ENCODE assay signal across 8 mouse cellular contexts in the genomic region with DNA sequence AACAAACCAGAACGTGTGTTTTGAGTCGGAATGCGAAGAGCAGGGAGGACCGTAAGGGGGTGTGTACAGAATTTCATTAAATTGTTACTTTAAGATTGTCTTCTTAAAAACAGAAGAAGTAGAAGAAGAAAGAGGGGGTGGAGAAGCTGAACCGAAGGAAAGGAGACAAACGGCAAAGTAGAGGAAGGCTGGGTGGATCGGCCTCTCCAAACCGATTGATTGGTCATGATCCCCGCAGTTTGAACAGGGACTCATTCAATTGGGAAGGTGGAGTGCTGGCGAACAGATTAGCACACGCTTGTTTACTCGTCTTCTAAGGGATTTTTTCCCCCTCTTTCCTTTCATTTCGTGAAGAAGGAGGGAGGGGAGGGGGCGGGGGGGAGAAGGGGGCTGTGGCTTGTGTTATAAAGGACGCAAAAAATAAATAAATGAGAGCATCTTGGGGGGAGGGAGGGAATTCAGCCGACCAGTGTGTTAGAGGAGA. TPM values are rescaled to one million over a fixed set of nuclear protein-coding genes. Genes with fewer than 3 reads are reported as not detected.
DNase-seq lines count a peak whose midpoint lies in the region; ATAC-seq and TF ChIP-seq lines count a peak whose summit lies in the region.

A gene (plus strand): TSS at position 434 of the 484 bp plus-strand sequence.

- H3K9me3 ChIP-seq in intestine, embryonic 14.5 days (ENCODE audit: control insufficient read depth, low read length), result no peaks in the 10 kb centered on the region
- H3K9me3 ChIP-seq in neural tube, embryonic 12.5 days, result no peaks in the 10 kb centered on the region

- peak within 1 kb of the TSS; percentile 44 for H3K4me3 ChIP-seq in left cerebral cortex, adult 2 months
- H3K4me3 ChIP-seq in intestine, embryonic 14.5 days (ENCODE audit: low read depth, low read length), result peak within 1 kb of the TSS; percentile 43
- peak within 1 kb of the TSS; percentile 57 for H3K4me3 ChIP-seq in neural tube, embryonic 12.5 days

- intact Hi-C loops in left cerebral cortex, adult 2 months (cut with DNase I), result loop anchor here (2.0 to 5.0 kb wide), 2 partner anchors 373 to 464 kb away; no protein-coding TSS in a partner anchor
- intact Hi-C loops in left cerebral cortex, postnatal 10 days (cut with DNase I), result loop anchor here (5.0 to 10.0 kb wide), 2 partner anchors 461 to 591 kb away; no protein-coding TSS in a partner anchor

- WGBS in intestine, embryonic 14.5 days, result under 1% methylated on average over 16 of the region's 16 CpGs
- 1% methylated on average over 16 of the region's 16 CpGs for WGBS in neural tube, embryonic 12.5 days

- H3K36me3 ChIP-seq in intestine, embryonic 14.5 days (ENCODE audit: control insufficient read depth, insufficient read depth, low read length), result no peaks in the 10 kb centered on the region
- no peaks in the 10 kb centered on the region for H3K36me3 ChIP-seq in neural tube, embryonic 12.5 days

- peak within 1 kb of the TSS; percentile 44; the same call in 1 of the 2 replicates for H3K9ac ChIP-seq in intestine, embryonic 14.5 days (ENCODE audit: low read length)
- peak within 1 kb of the TSS; percentile 52 for H3K9ac ChIP-seq in neural tube, embryonic 12.5 days

- no peak for DNase-seq in left cerebral cortex, adult 2 months (ENCODE audit: extremely low spot score in 1 of 2, low spot score in 2 of 2)
- DNase-seq in left cerebral cortex, postnatal 10 days (ENCODE audit: extremely low spot score in 1 of 2, low spot score in 2 of 2), result no peak
- peak; percentile 47 for DNase-seq in embryo, embryonic 9.5 days (ENCODE audit: extremely low spot score)
- DNase-seq in intestine, embryonic 14.5 days (ENCODE audit: low spot score), result no peak
- DNase-seq in frontal cortex, postnatal 36 days (ENCODE audit: low spot score in 2 of 2), result no peak
- no peak for DNase-seq in left cerebral cortex, adult 9 months (ENCODE audit: low spot score in 2 of 2)
- no peak for DNase-seq in frontal cortex, postnatal 14 days (ENCODE audit: low spot score in 2 of 2)

- H3K27me3 ChIP-seq in intestine, embryonic 14.5 days (replicated peaks; ENCODE audit: control insufficient read depth, insufficient read depth, low read length), result peaks cover 32% of the 10 kb centered on the region
- H3K27me3 ChIP-seq in neural tube, embryonic 12.5 days (replicated peaks), result peaks cover 27% of the 10 kb centered on the region

- H3K4me1 ChIP-seq in intestine, embryonic 14.5 days (replicated peaks; ENCODE audit: control insufficient read depth, insufficient read depth, low read length), result peaks cover 10% of the 10 kb centered on the region; the same call in 1 of the 2 replicates
- H3K4me1 ChIP-seq in neural tube, embryonic 12.5 days, result peaks cover 21% of the 10 kb centered on the region; the same call in 1 of the 2 replicates

- no peak for TF ChIP-seq CTCF in left cerebral cortex, adult 2 months (IDR thresholded peaks at IDR 0.05)

- H3K4me2 ChIP-seq in intestine, embryonic 14.5 days (ENCODE audit: low read length), result peak within 1 kb of the TSS; percentile 86
- H3K4me2 ChIP-seq in neural tube, embryonic 12.5 days (replicated peaks), result peak within 1 kb of the TSS; percentile 91

- H3K27ac ChIP-seq in left cerebral cortex, adult 2 months, result no peak within 1 kb of the TSS
- H3K27ac ChIP-seq in intestine, embryonic 14.5 days (ENCODE audit: low read depth), result no peak within 1 kb of the TSS
- H3K27ac ChIP-seq in neural tube, embryonic 12.5 days, result no peak within 1 kb of the TSS

- no peak for ATAC-seq in intestine, embryonic 14.5 days (replicated peaks; ENCODE audit: low FRiP score, low TSS enrichment, low read depth)
- no peak for ATAC-seq in neural tube, embryonic 12.5 days (ENCODE audit: low FRiP score, low read depth)

RNA-seq across cellular contexts. Expression of the gene that starts here (rescaled TPM):
- under 1 TPM; 0.47 to 0.61 TPM for total RNA-seq in left cerebral cortex, adult 2 months (2021)
- under 1 TPM; 0.32 TPM for total RNA-seq in left cerebral cortex, postnatal 10 days (2021)
- polyA plus RNA-seq in intestine, embryonic 14.5 days (2014; fragmentation: Nextera tagmentation; extraction: Ambion mirVana), result 0.77 and 1.0 TPM in 2 replicates
- 0.80 and 0.82 TPM in 2 replicates for polyA plus RNA-seq in neural tube, embryonic 12.5 days (2016; fragmentation: Nextera tagmentation; extraction: Ambion mirVana)
